Mouse (Mus musculus): Measurements from ENCODE around the gene Rab11fip4.
A peak's percentile ranks its signal among the peaks of the same experiment; 100 is the strongest.
"Not testable (repeated sequence)": the region's sequence is repeated elsewhere in the genome, so short reads cannot be mapped to it uniquely, and the experiment has no call there.

Gene Rab11fip4

GRCm38 (mm10) chr11:79680559-79680958 is 89.5 kb downstream of the Rab11fip4 start:
- no peak for DNase-seq

- no peak for DNase-seq
Observed at GRCm38 (mm10) chr11:79681182-79681581, 90.2 kb downstream of the Rab11fip4 start.

- DNase-seq, result no peak
Observed at GRCm38 (mm10) chr11:79681798-79682197, 90.8 kb downstream of the Rab11fip4 start.

DNA sequence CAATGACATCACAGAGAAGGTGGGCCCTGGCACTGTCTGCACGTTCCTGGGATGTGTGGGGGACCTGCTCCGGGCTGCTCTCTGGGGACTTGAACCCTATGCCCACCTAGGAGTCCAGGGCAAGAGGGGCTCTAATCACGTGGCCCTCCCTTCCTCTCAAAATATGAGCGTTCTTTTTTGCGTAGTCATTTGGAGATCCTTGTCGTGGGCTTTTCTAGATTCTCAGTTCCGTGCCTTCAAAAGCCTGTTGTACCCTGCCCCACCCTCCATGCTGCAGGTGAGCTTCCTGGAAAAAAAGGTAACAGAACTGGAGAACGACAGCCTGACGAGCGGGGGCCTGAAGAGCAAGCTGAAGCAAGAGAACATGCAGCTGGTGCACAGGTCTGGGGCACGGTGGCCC is 94.1 kb downstream of the Rab11fip4 start:
- DNase-seq, result no peak

DNA sequence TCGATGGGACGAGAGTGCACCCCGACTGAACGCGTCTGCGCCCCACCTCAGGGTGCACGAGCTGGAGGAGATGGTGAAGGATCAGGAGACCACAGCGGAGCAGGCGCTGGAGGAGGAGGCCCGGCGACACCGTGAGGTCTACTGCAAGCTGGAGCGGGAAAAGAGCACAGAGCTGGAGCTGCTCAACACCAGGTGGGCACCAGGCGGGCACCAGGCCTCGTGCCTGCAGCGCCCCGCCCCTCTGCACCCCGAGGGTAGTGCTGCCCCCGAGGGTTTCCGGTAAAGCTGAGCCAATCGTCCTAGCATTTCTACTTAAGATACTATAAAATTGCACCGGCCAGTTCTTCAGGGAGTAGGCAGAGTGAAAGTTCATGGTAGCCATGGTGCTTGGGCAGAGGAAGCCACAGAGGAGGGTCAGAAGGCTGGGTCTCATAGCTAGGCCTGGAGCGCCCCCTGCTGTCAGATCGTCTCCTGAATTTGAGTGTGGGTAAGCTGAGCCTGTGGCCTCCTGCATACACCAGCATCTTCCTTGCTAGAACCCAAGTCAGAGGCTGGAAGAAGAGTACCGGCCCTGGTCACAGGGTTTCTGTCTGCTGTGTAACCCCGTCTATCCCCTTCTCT is 95.6 kb downstream of the Rab11fip4 start:
- DNase-seq, result peak; percentile 91

GRCm38 (mm10) chr11:79689916-79690315 is 98.9 kb downstream of the Rab11fip4 start:
- no peak for DNase-seq

DNA sequence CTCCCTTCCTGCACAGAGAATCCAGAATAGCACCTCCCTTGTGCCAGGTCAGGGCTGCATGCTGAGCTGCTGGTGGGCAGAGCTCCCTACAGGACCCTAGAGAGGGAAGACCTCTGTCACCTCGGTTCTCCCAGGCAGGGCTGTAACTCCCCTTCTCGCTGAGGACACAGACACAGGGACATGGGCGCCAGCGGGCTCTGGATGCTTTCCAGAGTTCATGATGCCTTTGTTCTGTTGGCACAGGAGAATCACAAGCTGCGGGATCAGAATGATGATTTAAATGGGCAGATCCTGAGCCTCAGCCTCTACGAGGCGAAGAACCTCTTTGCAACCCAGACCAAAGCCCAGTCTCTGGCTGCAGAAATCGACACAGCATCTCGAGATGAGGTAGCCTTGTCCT is 100.5 kb downstream of the Rab11fip4 start:
- DNase-seq, result no peak

GRCm38 (mm10) chr11:79696390-79697307 is 105.6 kb downstream of the Rab11fip4 start:
- no peak for DNase-seq

DNA sequence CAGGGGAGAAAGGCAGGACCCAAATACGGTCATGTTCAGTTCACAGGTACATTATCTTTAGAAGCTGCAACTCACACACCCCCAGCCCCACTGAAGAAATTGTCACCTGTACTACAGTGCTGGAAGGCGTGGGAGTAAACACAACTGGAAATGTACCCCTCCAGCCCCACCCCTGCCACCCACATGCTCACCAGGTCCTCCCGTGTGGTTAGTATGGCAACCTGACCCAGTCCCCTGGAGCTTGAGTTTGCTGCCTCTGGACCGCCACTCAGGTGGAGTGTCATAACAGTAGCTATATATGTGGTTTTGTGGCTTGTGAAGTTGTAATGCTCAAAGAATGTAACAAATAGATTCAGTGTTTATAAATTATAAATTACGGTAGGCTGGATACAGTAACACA is 107.1 kb downstream of the Rab11fip4 start:
- no peak for DNase-seq

DNA sequence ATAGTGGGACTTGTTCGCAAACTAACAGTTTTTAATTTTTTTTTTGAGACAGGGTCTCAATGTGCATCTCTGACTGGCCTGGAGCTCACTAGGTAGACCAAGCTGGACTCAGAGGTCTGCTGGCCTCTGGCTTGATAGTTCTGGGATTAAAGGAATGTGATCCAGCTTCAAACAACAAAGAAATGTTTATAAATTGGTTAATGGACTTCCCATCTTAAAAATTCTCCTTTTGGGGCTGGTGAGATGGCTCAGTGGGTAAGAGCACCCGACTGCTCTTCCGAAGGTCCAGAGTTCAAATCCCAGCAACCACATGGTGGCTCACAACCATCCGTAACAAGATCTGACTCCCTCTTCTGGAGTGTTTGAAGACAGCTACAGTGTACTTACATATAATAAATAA is 107.5 kb downstream of the Rab11fip4 start:
- DNase-seq, result not testable (repeated sequence)

DNA sequence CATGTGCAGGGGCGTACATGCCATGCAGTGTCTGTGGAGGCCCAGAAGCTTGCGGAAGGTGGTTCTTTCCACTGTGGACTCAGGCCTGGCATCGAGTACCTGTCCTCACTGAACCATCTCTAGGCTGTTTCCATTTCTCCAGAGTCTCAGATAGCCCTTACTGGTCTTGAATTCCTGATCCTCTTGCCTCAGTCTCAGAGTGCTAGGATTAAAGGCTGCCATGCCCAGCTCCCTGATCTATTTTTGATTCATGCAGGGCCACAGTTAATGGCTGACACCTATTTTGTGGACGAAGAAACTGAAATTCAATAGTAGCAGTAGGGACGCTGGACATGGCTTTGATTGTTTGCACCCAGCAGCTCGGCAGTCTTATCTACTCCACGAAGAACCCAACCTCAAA is 110.5 kb downstream of the Rab11fip4 start:
- no peak for DNase-seq

- DNase-seq, result no peak
Observed at GRCm38 (mm10) chr11:79702092-79702491, 111.1 kb downstream of the Rab11fip4 start.

GRCm38 (mm10) chr11:79703452-79703851 is 112.4 kb downstream of the Rab11fip4 start:
- DNase-seq, result peak; percentile 70

GRCm38 (mm10) chr11:79703885-79704291 is 112.9 kb downstream of the Rab11fip4 start:
- DNase-seq, result no peak

DNA sequence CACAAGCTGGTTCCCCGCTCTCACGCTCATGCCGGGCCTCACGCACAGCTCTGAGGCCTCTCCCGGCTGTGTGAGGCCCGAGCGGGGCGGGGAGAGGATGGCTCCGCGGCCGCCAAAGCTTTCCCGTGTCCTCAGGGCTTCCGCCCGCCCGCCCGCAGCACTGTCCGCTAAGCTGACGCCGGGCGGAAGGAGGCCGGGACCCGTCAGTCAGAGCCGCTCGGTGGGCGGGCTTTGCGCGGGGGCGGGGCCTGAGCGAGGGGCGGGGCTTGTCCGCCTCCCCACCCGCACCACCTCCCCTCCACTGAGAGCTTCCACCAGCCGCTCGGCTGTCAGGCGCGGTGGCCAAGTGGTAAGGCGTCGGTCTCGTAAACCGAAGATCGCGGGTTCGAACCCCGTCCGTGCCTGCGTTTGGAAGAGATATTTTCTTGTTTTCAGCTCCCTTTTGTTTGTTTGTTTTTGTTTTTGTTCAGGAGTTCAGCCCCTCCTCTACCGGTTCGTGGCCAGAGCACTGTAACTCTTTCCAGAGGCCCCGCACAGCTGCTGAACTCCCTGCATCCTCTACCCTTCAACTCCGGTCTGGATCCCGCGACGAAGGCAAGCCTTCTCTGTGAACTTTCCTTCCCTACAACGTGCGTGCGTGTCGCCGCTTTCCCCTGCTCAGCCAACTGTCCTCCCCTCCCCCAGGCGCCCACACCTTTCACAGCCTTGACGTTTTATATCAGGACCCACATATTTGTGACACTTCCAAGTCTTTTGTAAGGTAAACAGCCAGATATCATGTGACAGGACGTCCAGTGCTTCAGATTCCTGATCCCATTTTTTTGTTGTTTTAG is 113.5 kb downstream of the Rab11fip4 start:
- peak; percentile 97 for DNase-seq

DNA sequence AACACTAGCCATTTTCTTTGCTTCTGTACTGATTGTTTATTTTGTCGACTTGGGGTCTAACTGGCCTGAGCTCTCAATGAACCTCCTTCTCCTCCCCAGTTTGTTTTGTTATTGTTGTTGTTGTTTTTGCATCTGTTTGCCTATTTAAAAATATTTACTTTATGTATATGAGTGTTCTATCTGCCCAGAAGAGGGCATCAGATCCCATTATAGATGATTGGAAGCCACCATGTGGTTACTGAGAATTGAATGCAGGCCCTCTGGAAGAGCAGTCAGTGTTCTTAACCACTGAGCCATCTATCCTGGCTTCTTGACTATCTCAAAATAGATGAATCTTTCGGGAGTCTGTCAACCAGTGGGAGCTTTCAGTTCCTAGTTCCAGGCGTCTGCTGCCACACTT is 116.1 kb downstream of the Rab11fip4 start:
- no peak for DNase-seq

GRCm38 (mm10) chr11:79710868-79711765 is 120.1 kb downstream of the Rab11fip4 start:
- peak; percentile 75 for DNase-seq

DNA sequence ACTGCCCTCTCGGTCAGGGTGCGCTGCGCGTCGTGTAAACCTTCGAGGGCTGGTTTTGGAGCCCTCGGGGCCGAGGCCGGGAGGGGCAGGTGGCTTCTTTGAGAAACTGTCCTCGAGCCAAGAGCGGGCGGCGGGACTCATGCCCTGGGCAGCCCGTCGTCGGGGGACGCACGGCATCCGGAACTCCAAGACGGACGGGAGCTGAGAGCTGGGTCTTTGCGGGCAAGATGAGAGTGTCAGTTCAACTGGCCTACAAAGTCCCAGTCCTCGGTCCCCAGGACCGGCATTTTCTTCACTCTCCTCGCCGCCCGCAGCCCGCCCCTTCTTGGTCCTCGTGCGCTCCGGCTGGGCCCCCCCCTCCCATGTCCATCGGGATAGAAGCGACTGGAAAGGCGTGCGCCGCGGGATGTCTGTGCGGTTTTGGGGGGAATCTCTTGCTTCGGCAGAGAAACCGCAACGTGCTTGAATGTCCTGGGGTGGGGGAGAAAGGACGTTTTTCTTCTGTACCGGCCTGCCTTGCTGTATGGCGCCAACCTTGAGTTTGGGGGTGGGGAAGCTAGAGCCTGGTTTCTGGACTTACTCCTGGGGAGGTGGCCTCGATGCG is 120.9 kb downstream of the Rab11fip4 start:
- no peak for DNase-seq

- DNase-seq, result no peak
Observed at GRCm38 (mm10) chr11:79713184-79713583, 122.2 kb downstream of the Rab11fip4 start.

GRCm38 (mm10) chr11:79713678-79714077 is 122.7 kb downstream of the Rab11fip4 start:
- no peak for DNase-seq

- DNase-seq, result no peak
Observed at GRCm38 (mm10) chr11:79714082-79714742, 123.2 kb downstream of the Rab11fip4 start.

All from thymus, postnatal 14 days (tissue).